Mouse (Mus musculus): ENCODE data around the gene Caprin2.

The Caprin2 gene

GRCm38 (mm10) chr6:148841760-148842159 is 54.3 kb downstream of the Caprin2 start:
- DNase-seq (ENCODE audit: low spot score in 2 of 2), result no peak

DNA sequence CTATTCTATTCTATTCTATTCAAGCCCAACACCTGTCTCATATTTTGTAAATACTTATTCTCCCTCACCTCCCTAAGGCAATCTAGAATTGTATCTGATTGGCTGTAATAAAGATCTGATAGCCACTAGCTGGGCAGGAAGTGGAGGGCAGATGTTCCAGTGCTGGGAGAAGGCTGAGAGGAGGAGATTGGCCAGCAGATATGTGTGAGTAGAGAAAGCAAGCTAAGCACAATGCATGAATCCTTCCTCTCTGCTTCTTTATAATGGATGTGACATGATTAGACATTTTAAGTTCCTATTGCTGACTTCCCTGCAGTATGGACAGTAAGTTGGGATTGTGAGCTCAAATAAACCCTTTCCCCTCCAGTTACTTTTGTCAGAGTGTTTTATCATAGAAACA is 57.6 kb downstream of the Caprin2 start:
- DNase-seq (ENCODE audit: low spot score in 2 of 2), result no peak

DNA sequence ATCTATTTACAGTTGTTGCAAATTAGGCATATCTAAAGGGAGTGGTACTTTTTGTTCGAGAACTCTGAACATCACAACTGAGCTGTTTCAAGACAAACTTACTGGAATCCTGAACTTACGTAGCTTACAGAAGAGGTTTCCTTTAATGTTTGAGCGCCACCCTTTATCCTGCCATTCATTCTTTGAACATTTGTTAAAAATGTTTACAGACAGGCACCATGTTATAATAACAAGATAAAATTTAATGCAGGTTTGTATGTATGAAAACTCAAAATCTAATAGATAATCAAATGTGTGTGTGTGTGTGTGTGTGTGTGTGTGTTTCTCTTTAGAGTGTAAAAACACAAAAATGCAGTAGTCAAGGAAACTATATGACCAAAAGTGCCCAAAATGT is 64.3 kb downstream of the Caprin2 start:
- DNase-seq (ENCODE audit: low spot score in 2 of 2), result no peak

DNA sequence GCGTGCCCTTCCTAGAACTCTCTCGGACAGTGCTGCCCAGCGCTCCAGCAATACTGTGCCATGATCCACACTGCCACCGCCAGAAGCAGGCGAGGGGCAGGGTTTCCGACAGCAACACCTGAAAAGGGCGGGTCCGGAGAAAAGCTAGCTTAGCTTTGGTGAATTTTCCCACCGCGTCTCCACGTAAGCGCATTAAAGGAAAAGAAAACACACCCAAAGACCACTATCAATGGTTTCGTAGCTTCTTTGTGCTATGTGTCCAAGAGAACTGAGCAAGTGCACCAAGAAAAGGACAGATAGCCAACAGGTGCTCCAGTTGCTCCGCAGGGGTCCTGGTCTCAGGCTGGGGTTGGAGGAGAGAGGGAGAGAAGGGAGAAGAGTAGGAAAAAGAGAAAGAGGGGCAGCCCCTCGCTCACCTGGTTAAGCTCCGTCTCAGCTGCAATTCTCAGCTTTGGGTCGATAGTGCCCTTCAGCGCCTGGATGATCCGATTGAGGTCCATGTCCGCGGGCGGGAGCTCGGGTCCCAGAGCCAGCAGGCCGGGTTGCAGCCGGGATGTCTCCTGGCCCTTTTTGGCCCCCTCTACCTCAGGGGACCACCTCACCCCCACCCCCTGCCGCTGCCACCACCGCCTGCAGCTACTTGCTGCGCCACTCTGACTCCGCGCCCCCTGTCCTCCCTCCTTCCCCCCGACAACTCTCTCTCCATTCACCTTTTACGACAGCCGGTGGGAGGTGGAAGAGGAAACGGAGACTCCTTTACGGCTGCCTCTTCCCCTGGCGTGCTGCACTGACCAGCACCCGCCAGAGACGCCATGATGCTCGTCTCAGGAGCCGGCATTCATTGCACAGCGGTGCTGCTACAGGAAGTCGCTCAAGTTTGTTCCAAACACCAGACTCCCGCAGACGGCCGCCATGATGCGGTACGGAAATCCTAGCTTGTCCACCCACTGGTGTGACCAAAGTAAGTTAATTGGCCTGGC is 65.0 kb downstream of the Caprin2 start, which contains the start of gene Ipo8:
Ipo8 (minus strand) TSS at position 720 of the 980 bp plus-strand sequence.
- DNase-seq (ENCODE audit: low spot score in 2 of 2), result peak; percentile 86 to 95

DNA sequence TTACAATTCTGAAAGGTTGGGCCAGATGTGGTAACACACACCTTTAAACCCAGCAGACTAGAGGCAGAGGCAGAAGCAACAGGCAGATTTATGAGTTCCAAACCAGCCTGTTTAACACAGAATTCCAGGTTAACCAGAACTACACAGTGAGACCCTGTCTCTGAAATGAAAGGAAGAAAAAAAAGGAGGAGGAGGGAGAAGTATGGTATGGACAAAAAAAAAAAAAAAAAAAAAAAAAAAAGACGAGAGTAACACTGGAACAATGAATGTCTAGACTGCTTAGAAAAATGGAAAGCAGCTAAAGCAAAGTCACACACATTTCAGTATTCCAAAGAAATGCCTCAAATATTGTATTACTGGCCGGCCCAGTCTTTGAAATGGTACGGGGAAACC is 65.7 kb downstream of the Caprin2 start:
- DNase-seq (ENCODE audit: low spot score in 2 of 2), result no peak

DNA sequence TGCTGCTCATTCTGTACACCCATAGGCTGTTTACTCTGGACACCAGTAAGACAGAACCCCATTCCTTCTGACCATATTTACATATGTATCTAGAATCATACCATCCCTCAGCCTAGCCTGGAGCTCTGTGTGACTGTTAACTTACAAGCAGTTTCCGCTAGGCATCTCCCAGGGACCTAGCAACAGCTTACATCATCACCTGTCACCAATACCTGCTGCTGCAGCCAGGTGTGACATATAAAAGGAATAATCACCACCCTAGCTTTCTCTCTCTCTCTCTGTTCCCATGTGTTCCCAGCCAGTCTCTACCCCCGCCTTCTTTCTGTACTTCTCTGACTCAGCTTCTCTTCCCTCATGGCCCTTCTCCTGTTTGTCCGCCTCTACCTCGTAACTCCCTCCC is 69.9 kb downstream of the Caprin2 start:
- DNase-seq (ENCODE audit: low spot score in 2 of 2), result no peak

DNA sequence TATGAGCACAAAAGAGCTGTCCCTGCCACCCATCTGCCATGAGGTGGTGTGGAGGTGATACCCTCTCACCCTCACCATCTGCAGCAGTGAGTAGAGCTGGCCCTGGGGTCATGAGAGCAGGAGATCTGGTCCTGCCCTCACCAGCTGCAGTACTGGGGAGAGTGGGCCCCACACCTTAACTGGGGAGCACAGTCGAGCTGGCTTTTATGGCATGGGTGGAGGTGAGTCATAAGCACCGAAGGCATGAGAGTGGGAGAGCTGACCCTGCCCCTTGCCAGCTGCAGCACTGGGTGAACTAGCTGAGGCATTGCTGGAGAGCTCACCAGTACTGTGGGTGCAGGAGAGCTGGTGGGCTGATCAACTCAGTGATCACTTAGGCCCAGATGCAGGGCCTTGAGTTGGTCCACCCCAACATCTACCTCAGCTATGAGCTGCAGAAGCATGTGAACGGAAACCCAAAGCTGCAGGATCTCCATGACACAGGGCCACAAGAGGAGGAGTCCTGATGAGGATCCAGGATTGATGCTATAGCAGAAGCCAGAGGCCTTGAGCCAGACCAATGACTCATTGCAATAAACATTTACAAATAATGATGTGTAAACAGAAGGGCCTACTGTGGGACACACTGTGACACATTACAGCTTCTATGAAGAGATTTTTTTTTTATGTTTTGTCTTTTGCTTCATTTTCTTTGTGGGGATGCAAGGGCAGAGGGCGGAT is 77.3 kb downstream of the Caprin2 start:
- DNase-seq (ENCODE audit: low spot score in 2 of 2), result no peak

GRCm38 (mm10) chr6:148816751-148817150 is 79.3 kb downstream of the Caprin2 start:
- DNase-seq (ENCODE audit: low spot score in 2 of 2), result no peak

- DNase-seq (ENCODE audit: low spot score in 2 of 2), result no peak
Observed at GRCm38 (mm10) chr6:148811117-148811516, 84.9 kb downstream of the Caprin2 start.

GRCm38 (mm10) chr6:148799773-148800172 is 96.3 kb downstream of the Caprin2 start:
- DNase-seq (ENCODE audit: low spot score in 2 of 2), result no peak

DNA sequence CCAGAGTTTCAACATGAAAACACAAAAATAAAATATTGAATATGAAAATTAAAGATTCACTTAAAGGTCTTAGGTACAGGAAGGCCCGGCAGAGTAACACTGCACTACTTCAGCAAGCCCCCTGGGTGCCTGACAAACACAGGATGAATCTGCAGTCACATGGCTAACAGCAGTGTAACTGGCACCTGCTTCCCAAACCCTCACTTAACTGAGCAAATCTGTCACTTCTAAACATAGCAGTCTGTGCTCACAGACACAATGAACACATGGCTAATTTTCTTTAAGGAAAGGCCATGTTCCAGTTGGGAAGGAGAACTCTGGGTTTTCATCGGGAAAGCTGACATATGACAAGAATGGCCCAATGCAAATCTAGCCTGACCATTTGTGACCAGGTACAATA is 100.9 kb downstream of the Caprin2 start:
- DNase-seq (ENCODE audit: low spot score in 2 of 2), result no peak
